Mouse (Mus musculus): ENCODE data around the gene Hspb1. TPM values are rescaled to one million over a fixed set of nuclear protein-coding genes. Genes with fewer than 3 reads are reported as not detected.

Hspb1 gene
- polyA plus RNA-seq, 1 experiment, result 0.79 TPM

- Histone ChIP-seq H3K4me1 (peaks cover 85% of the 10 kb centered on the region), H3K9me3 (no peaks in the 10 kb centered on the region), H3K27me3 (replicated peaks) (no peaks in the 10 kb centered on the region), H3K36me3 (replicated peaks; ENCODE audit: low read length) (peaks cover 91% of the 10 kb centered on the region), H3K4me3 (replicated peaks) (no peak overlapping the region)
- TF ChIP-seq FLI1 (IDR thresholded peaks at IDR 0.05; ENCODE audit: low read length) (no peak), GATA1 (IDR thresholded peaks at IDR 0.05; ENCODE audit: borderline replicate concordance, low read length) (no peak)
Measured at GRCm38 (mm10) chr5:135908185-135908584, 20.5 kb downstream of the Hspb1 start.

GRCm38 (mm10) chr5:135908989-135909388 lies 21.3 kb downstream of the Hspb1 start:
- H3K27me3 ChIP-seq (replicated peaks), result no peaks in the 10 kb centered on the region
- peaks cover 94% of the 10 kb centered on the region for H3K36me3 ChIP-seq (replicated peaks; ENCODE audit: low read length)
- TF ChIP-seq FLI1 (IDR thresholded peaks at IDR 0.05; ENCODE audit: low read length) (no peak), GATA1 (IDR thresholded peaks at IDR 0.05; ENCODE audit: borderline replicate concordance, low read length) (no peak)
- H3K9me3 ChIP-seq, result no peaks in the 10 kb centered on the region
- H3K4me1 ChIP-seq, result peaks cover 86% of the 10 kb centered on the region
- peak overlapping the region; percentile 59 for H3K4me3 ChIP-seq (replicated peaks)

- TF ChIP-seq GATA1 (IDR thresholded peaks at IDR 0.05; ENCODE audit: borderline replicate concordance, low read length), result no peak
- H3K36me3 ChIP-seq (replicated peaks; ENCODE audit: low read length), result peaks cover 95% of the 10 kb centered on the region
- H3K4me3 ChIP-seq (replicated peaks), result no peak overlapping the region
- H3K9me3 ChIP-seq, result no peaks in the 10 kb centered on the region
- peaks cover 89% of the 10 kb centered on the region for H3K4me1 ChIP-seq
- no peaks in the 10 kb centered on the region for H3K27me3 ChIP-seq (replicated peaks)
Measured at GRCm38 (mm10) chr5:135909646-135910045, 21.9 kb downstream of the Hspb1 start.

GRCm38 (mm10) chr5:135910813-135911212 lies 23.1 kb downstream of the Hspb1 start:
- H3K4me3 ChIP-seq (replicated peaks), result no peak overlapping the region
- no peaks in the 10 kb centered on the region for H3K27me3 ChIP-seq (replicated peaks)
- H3K9me3 ChIP-seq, result no peaks in the 10 kb centered on the region
- TF ChIP-seq GATA1 (IDR thresholded peaks at IDR 0.05; ENCODE audit: borderline replicate concordance, low read length) (no peak), FLI1 (IDR thresholded peaks at IDR 0.05; ENCODE audit: low read length) (no peak)
- H3K36me3 ChIP-seq (replicated peaks; ENCODE audit: low read length), result peaks cover 93% of the 10 kb centered on the region
- H3K4me1 ChIP-seq, result peaks cover 91% of the 10 kb centered on the region

GRCm38 (mm10) chr5:135911633-135912220 lies 24.0 kb downstream of the Hspb1 start:
- TF ChIP-seq GATA1 (IDR thresholded peaks at IDR 0.05; ENCODE audit: borderline replicate concordance, low read length) (no peak), FLI1 (IDR thresholded peaks at IDR 0.05; ENCODE audit: low read length) (no peak)
- H3K27me3 ChIP-seq (replicated peaks), result no peaks in the 10 kb centered on the region
- H3K36me3 ChIP-seq (replicated peaks; ENCODE audit: low read length), result peaks cover 95% of the 10 kb centered on the region
- peak overlapping the region; percentile 72 for H3K4me3 ChIP-seq (replicated peaks)
- no peaks in the 10 kb centered on the region for H3K9me3 ChIP-seq
- H3K4me1 ChIP-seq, result peaks cover 92% of the 10 kb centered on the region

GRCm38 (mm10) chr5:135913201-135913600 lies 25.5 kb downstream of the Hspb1 start:
- Histone ChIP-seq H3K4me1 (peaks cover 90% of the 10 kb centered on the region), H3K9me3 (no peaks in the 10 kb centered on the region), H3K4me3 (replicated peaks) (peak overlapping the region; percentile 47), H3K27me3 (replicated peaks) (no peaks in the 10 kb centered on the region), H3K36me3 (replicated peaks; ENCODE audit: low read length) (peaks cover 95% of the 10 kb centered on the region)
- TF ChIP-seq FLI1 (IDR thresholded peaks at IDR 0.05; ENCODE audit: low read length) (no peak), GATA1 (IDR thresholded peaks at IDR 0.05; ENCODE audit: borderline replicate concordance, low read length) (no peak)

- peak overlapping the region; percentile 12 for H3K4me3 ChIP-seq (replicated peaks)
- TF ChIP-seq FLI1 (IDR thresholded peaks at IDR 0.05; ENCODE audit: low read length) (no peak), GATA1 (IDR thresholded peaks at IDR 0.05; ENCODE audit: borderline replicate concordance, low read length) (no peak)
- H3K4me1 ChIP-seq, result peaks cover 93% of the 10 kb centered on the region
- no peaks in the 10 kb centered on the region for H3K27me3 ChIP-seq (replicated peaks)
- peaks cover 95% of the 10 kb centered on the region for H3K36me3 ChIP-seq (replicated peaks; ENCODE audit: low read length)
- H3K9me3 ChIP-seq, result no peaks in the 10 kb centered on the region
Measured at GRCm38 (mm10) chr5:135914156-135914555, 26.4 kb downstream of the Hspb1 start.

GRCm38 (mm10) chr5:135916051-135916565 lies 28.4 kb downstream of the Hspb1 start:
- TF ChIP-seq FLI1 (IDR thresholded peaks at IDR 0.05; ENCODE audit: low read length) (no peak), GATA1 (IDR thresholded peaks at IDR 0.05; ENCODE audit: borderline replicate concordance, low read length) (no peak)
- peaks cover 95% of the 10 kb centered on the region for H3K36me3 ChIP-seq (replicated peaks; ENCODE audit: low read length)

GRCm38 (mm10) chr5:135916601-135917000 lies 28.9 kb downstream of the Hspb1 start:
- TF ChIP-seq FLI1 (IDR thresholded peaks at IDR 0.05; ENCODE audit: low read length) (no peak), GATA1 (IDR thresholded peaks at IDR 0.05; ENCODE audit: borderline replicate concordance, low read length) (no peak)
- Histone ChIP-seq H3K4me1 (peaks cover 91% of the 10 kb centered on the region), H3K36me3 (replicated peaks; ENCODE audit: low read length) (peaks cover 95% of the 10 kb centered on the region), H3K4me3 (replicated peaks) (peak overlapping the region; percentile 7), H3K9me3 (no peaks in the 10 kb centered on the region), H3K27me3 (replicated peaks) (no peaks in the 10 kb centered on the region)

More at GRCm38 (mm10) chr5:135916051-135916565, 28.4 kb downstream of the Hspb1 start:
- Histone ChIP-seq H3K9me3 (no peaks in the 10 kb centered on the region), H3K27me3 (replicated peaks) (no peaks in the 10 kb centered on the region), H3K4me3 (replicated peaks) (no peak overlapping the region), H3K4me1 (peaks cover 93% of the 10 kb centered on the region)

GRCm38 (mm10) chr5:135917327-135918058 lies 29.8 kb downstream of the Hspb1 start:
- Histone ChIP-seq H3K9me3 (no peaks in the 10 kb centered on the region), H3K27me3 (replicated peaks) (no peaks in the 10 kb centered on the region), H3K4me3 (replicated peaks) (no peak overlapping the region), H3K36me3 (replicated peaks; ENCODE audit: low read length) (peaks cover 95% of the 10 kb centered on the region), H3K4me1 (peaks cover 89% of the 10 kb centered on the region)
- TF ChIP-seq FLI1 (IDR thresholded peaks at IDR 0.05; ENCODE audit: low read length) (no peak), GATA1 (IDR thresholded peaks at IDR 0.05; ENCODE audit: borderline replicate concordance, low read length) (no peak)

All from megakaryocyte, embryonic 14.5 days (primary cell).